Mouse (Mus musculus) left cerebral cortex, postnatal 25 days (tissue): ENCODE measurements around the gene Tmem182. TPM values are rescaled to one million over a fixed set of nuclear protein-coding genes. Genes with fewer than 3 reads are reported as not detected.
A peak's percentile ranks its signal among the peaks of the same experiment; 100 is the strongest.

Source experiments
- DNase-seq, 2 experiments: peaks; one replicate each; pipeline ENCODE4 v3.0.0; 2022; ENCODE audit warnings: low spot score in 2 of 2, mixed read lengths in 1 of 2
- intact Hi-C: fragments of 180-260 bp; cut with DNase I; formaldehyde crosslinking; loops from one replicate; pipeline ENCODE4 v1.15.1; 2025
- total RNA-seq, 2 experiments: library from RNA; stranded (reverse); gene quantifications; 2 replicates each; pipeline ENCODE4 v1.2.3; 2021

Gene Tmem182
- under 1 TPM in 1 of 2 experiments, not detected in 1; 0.25 TPM for total RNA-seq

- intact Hi-C loops, result no loop called here
- DNase-seq, result no peak
These were observed at the start of gene Tmem182 for GRCm38 (mm10) chr1:40805351-40805750. Gene Tmem182 (plus strand): TSS chr1:40805601.

- intact Hi-C loops, result no loop called here
These were observed 45.5 kb upstream of the Tmem182 start for GRCm38 (mm10) chr1:40759751-40760445.

GRCm38 (mm10) chr1:40764042-40764441, 41.4 kb upstream of the Tmem182 start:
- DNase-seq, result no peak
- intact Hi-C loops, result no loop called here

More at GRCm38 (mm10) chr1:40759751-40760445, 45.5 kb upstream of the Tmem182 start:
- DNase-seq, result no peak

- intact Hi-C loops, result no loop called here
- no peak for DNase-seq
These were observed 40.6 kb upstream of the Tmem182 start for GRCm38 (mm10) chr1:40764701-40765275.

GRCm38 (mm10) chr1:40765521-40765920, 39.9 kb upstream of the Tmem182 start:
- no peak for DNase-seq
- intact Hi-C loops, result no loop called here

- no peak for DNase-seq
- intact Hi-C loops, result no loop called here
These were observed 37.8 kb upstream of the Tmem182 start for GRCm38 (mm10) chr1:40767588-40767987.

GRCm38 (mm10) chr1:40768606-40769005, 36.8 kb upstream of the Tmem182 start:
- intact Hi-C loops, result loop anchor here (1.0 kb wide), 1 partner anchor 189 kb away; no protein-coding TSS in a partner anchor
- DNase-seq, result peak; percentile 37 to 40

GRCm38 (mm10) chr1:40769331-40769894, 36.0 kb upstream of the Tmem182 start:
- no peak for DNase-seq
- intact Hi-C loops, result loop anchor here (1.0 kb wide), 1 partner anchor 190 kb away; no protein-coding TSS in a partner anchor

- no peak for DNase-seq
- intact Hi-C loops, result no loop called here
These were observed 34.0 kb upstream of the Tmem182 start for GRCm38 (mm10) chr1:40771196-40771970.

GRCm38 (mm10) chr1:40773234-40773633, 32.2 kb upstream of the Tmem182 start:
- intact Hi-C loops, result no loop called here
- no peak for DNase-seq

GRCm38 (mm10) chr1:40774040-40774439, 31.4 kb upstream of the Tmem182 start:
- DNase-seq, result no peak
- intact Hi-C loops, result no loop called here

GRCm38 (mm10) chr1:40776102-40776501, 29.3 kb upstream of the Tmem182 start:
- intact Hi-C loops, result no loop called here
- DNase-seq, result no peak

GRCm38 (mm10) chr1:40776763-40777162, 28.6 kb upstream of the Tmem182 start:
- DNase-seq, result no peak
- intact Hi-C loops, result no loop called here

- intact Hi-C loops, result no loop called here
These were observed 22.0 kb upstream of the Tmem182 start for GRCm38 (mm10) chr1:40783450-40783849.

GRCm38 (mm10) chr1:40784306-40784705, 21.1 kb upstream of the Tmem182 start:
- intact Hi-C loops, result no loop called here
- DNase-seq, result no peak

More at GRCm38 (mm10) chr1:40783450-40783849, 22.0 kb upstream of the Tmem182 start:
- no peak for DNase-seq

GRCm38 (mm10) chr1:40785876-40786445, 19.4 kb upstream of the Tmem182 start:
- intact Hi-C loops, result no loop called here

GRCm38 (mm10) chr1:40788956-40789355, 16.4 kb upstream of the Tmem182 start:
- intact Hi-C loops, result no loop called here
- no peak for DNase-seq

More at GRCm38 (mm10) chr1:40785876-40786445, 19.4 kb upstream of the Tmem182 start:
- DNase-seq, result no peak

GRCm38 (mm10) chr1:40789666-40790233, 15.7 kb upstream of the Tmem182 start:
- DNase-seq, result no peak
- intact Hi-C loops, result no loop called here
